Mouse (Mus musculus) MEL (cell line): ENCODE measurements at regions not wholly inside any gene's neighbourhood (a gene's known extent, or its start where the extent isn't known, plus 50 kb on each side); places are given as distances from the start of the nearest gene placed in this dataset.

Experiments
- CHD2 ChIP-seq: IDR thresholded peaks from 2 replicates; pipeline ENCODE4 v1.6.1; 2011; ENCODE audit warnings: low read length, improper control_type of control experiment
- ELF1 ChIP-seq: IDR thresholded peaks from 2 replicates; pipeline ENCODE4 v1.6.1; 2014; ENCODE audit warnings: low read depth, mild to moderate bottlenecking, inconsistent platforms, low read length, improper control_type of control experiment, moderate library complexity
- GABPA ChIP-seq: IDR thresholded peaks from 2 replicates; pipeline ENCODE4 v1.6.1; 2012; ENCODE audit warnings: low read depth, mild to moderate bottlenecking, inconsistent platforms, low read length, improper control_type of control experiment, moderate library complexity
- GATA1 ChIP-seq: IDR thresholded peaks from 2 replicates; pipeline ENCODE4 v1.6.1; 2011; ENCODE audit warnings: low read depth, low read length, improper control_type of control experiment
- MAFK ChIP-seq: IDR thresholded peaks from 2 replicates; pipeline ENCODE4 v1.6.1; 2011; ENCODE audit warnings: low read depth, mild to moderate bottlenecking, low read length, improper control_type of control experiment, borderline replicate concordance
- MAX ChIP-seq: IDR thresholded peaks from 2 replicates; pipeline ENCODE4 v1.6.1; 2011; ENCODE audit warnings: low read length, improper control_type of control experiment
- MXI1 ChIP-seq: IDR thresholded peaks from 2 replicates; pipeline ENCODE4 v1.6.1; 2011; ENCODE audit warnings: mild to moderate bottlenecking, low read depth, low read length, improper control_type of control experiment
- POLR2A ChIP-seq, 2 experiments: IDR thresholded peaks; 2 replicates each; pipeline ENCODE4 v1.6.1; 2011 to 2012; ENCODE audit warnings: low read length in 2 of 2, mild to moderate bottlenecking in 2 of 2, control low read depth in 1 of 2, improper control_type of control experiment in 1 of 2, low read depth in 1 of 2, moderate library complexity in 1 of 2; ENCODE audit not compliant: control insufficient read depth in 1 of 2, insufficient read depth in 1 of 2, poor library complexity in 1 of 2
- RAD21 ChIP-seq: IDR thresholded peaks from 2 replicates; pipeline ENCODE4 v1.6.1; 2011; ENCODE audit warnings: mild to moderate bottlenecking, low read depth, low read length, improper control_type of control experiment
- SIN3A ChIP-seq: IDR thresholded peaks from 2 replicates; pipeline ENCODE4 v1.6.1; 2012; ENCODE audit warnings: low read length, improper control_type of control experiment, inconsistent platforms
- TCF12 ChIP-seq: IDR thresholded peaks from 2 replicates; pipeline ENCODE4 v1.6.1; 2014; ENCODE audit warnings: low read depth, mild to moderate bottlenecking, inconsistent platforms, low read length, improper control_type of control experiment, moderate library complexity

- TF ChIP-seq CHD2 (no peak), RAD21 (no peak), POLR2A (IDR thresholded peaks at IDR 0.05; ENCODE audit: control insufficient read depth in 1 of 2, insufficient read depth in 1 of 2, low read depth in 1 of 2, low read length in 2 of 2, poor library complexity in 1 of 2) (0 out of 4 replicates have a peak, but pooled peaks of 1 of the 2 experiments have one; percentile 30), MXI1 (no peak), ELF1 (no peak), GATA1 (no peak), TCF12 (no peak), GABPA (no peak), SIN3A (no peak), MAX (no peak), MAFK (no peak)
These were observed 102.0 kb upstream of the Max start for GRCm38 (mm10) chr12:77064048-77064447.
